Mouse (Mus musculus): ENCODE data around the gene Mipol1.

Gene Mipol1

DNA sequence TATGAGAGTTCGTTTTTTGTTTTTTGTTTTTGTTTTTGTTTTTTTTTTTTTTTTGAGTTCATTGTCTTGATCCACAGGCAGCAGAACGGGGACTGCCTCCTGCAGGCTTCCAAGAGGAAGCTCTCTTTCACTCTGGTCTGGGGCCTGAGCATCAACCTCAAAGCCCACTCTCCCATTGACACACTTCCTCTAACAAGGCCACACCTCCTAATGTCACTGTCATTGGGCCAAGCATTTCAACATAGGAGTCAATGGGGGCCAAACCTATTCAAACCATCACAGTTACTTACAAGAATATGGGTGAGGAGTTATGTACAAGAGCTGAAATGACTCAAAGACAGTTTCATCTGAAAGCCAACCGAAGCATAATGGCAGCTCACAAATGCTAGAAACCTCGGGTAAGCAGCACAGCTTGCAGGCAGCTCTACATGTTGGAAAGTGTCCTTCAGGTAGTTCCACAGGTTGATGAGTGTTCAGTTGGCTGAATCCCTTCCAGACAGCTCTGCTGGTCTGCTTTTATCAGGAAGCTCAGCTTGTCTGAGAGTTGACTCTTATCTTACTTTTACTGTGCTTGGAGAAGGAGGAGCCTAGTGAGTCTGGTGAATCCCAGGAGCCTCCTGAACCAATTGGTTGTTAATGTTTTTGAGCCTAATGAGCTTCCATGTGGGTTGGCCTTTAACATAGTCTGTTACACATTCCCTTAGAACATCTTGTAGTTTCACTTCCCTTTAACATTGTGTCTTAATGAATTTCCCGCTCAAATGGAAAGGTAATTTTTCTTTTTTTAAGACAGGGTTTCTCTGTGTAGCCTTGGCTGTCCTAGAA, 13.7 kb downstream of the Mipol1 start:
- DNase-seq: peak in 1 of 2 experiments; percentile 14

DNA sequence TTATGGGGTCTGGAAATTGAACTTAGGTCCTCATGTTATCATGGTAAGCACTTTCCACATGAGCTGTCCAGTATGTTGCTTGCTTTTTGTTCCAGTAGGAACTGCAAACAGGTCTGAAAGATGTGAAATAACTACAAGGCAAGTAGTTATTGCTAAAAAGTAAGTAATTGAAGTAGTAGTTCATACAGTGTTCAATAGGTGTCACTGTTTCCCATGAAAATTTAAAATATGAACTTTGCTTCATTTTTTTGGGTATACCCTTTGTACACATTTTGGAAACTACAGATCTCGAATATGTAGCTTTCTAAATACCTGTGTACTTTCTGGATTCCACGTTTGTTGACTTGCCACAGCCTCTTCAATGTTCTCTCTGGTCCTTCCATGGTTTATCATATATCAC, 28.3 kb downstream of the Mipol1 start:
- no peak for DNase-seq

DNA sequence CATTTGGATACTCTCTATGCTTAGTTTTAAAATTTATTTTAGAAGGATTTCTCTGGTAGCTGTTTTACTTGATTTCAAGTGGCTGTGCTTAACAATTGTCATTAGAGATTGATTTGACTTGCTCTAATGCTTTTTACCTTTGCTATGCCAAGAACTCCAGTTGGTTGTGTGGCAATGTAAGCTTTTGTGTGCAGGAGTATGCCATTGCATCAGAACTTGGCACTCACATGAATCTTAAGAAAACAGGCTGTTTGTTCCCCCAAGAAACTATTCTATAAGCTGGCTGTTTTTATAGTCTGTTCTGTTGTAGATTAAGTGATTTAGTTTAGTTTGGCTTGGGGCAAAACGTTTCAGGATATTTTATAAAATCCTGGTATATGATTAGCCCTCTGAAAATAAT, 45.2 kb downstream of the Mipol1 start:
- no peak for DNase-seq

DNA sequence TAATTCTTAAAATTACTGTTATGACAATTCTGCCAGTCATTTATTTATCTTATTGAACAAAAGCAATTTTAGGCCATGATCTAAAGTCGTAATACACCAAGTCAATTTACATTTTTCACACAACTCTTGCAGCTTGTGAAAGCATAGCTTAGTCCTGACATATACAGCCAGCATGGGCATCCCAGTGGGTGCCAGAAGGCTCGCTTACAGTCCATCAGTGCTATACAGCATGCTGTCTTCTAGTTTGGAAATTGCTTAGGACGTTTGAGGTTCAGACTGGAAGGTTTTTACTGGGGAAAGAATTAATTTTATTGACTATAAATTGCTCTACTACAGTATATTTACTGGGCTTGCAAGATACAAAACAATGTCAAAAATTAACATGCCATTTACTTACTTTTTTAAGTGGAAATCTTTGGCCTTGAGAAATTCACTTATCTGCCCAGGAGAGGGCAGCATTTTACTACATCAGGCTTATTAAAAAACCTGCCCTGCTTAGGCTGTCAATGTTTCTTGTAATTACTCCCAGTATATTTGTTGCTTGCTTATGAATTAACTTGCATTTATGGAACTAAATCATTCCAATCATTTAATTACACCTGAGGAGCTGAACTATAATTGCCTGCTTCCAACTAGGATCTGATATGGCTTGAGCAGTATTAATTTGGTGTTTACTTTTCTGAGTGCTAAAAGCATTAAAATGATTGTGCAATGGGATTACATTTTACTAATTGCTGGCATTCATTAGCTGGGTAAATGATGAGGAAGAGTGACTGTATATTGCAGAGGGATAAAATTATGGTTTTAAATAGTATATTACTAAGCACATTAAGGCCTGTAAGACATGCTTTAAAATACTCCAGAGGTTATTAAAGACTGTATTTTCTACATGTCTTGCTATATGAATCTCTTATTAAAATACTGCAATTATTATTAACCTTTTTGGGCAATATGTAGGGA, 51.2 kb downstream of the Mipol1 start:
- peak in 1 of 2 experiments; percentile 25 for DNase-seq

GRCm38 (mm10) chr12:57285303-57286059, 55.3 kb downstream of the Mipol1 start:
- DNase-seq: no peak

- DNase-seq: no peak
These were observed 77.1 kb downstream of the Mipol1 start for GRCm38 (mm10) chr12:57307337-57307736.

DNA sequence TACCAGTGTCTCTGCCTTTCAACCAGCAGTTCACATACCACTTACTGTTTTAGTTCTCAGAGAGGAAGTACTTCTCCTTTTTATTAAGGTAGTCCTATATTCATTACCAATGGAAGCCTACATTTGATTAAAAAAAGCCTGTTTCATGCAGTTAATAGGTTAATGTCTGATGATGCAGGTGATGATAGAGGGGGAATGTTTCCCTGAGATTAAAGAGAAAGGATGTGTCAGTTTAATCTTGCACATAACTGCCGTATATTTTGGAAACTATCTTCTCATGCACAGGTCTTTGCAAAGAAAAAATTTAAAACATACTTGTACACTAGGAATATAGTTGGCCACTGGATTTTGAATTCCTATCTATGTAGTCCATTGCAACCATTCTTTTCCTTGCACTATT, 77.5 kb downstream of the Mipol1 start:
- DNase-seq: no peak

- no peak for DNase-seq
These were observed 108.8 kb downstream of the Mipol1 start for GRCm38 (mm10) chr12:57339053-57339452.

- DNase-seq: no peak
These were observed 109.9 kb downstream of the Mipol1 start for GRCm38 (mm10) chr12:57340111-57340510.

DNA sequence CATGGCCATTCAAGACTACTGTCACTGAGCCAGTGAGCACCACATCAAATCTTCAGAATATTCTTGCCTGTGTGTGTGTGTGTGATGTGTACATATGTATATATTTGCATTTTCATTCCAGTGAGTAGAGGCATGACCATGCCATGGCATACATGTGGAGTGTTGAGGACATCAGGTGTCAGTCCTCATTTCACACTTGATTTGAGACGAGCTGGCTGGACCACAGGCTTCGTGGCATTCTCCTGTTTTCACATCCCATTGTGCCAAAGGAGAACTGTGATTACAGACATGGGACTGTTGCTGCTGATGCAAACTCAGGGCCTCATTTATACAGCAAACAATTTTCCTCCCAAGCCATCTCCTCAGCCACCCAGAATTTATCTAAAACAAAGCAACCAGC, 132.5 kb downstream of the Mipol1 start:
- DNase-seq: no peak

DNA sequence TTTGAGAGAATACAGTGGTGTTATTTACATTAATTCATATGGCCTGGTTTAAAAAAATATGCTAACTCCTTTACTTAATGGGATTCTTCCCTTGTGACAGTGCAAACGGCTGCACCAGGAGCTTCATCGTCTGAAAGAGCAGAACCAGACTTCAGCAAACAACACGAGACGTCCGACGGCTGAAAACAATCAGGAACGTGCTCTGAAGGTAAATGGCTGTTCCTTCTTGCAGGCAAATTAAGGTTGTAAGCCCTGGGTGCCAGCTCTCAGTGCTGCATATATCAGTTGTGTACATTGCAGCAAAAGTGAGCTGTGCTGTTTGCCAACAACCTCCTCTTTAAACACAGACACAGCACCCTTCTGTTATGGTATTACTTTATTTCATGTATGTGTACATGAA, 133.8 kb downstream of the Mipol1 start:
- no peak for DNase-seq

DNA sequence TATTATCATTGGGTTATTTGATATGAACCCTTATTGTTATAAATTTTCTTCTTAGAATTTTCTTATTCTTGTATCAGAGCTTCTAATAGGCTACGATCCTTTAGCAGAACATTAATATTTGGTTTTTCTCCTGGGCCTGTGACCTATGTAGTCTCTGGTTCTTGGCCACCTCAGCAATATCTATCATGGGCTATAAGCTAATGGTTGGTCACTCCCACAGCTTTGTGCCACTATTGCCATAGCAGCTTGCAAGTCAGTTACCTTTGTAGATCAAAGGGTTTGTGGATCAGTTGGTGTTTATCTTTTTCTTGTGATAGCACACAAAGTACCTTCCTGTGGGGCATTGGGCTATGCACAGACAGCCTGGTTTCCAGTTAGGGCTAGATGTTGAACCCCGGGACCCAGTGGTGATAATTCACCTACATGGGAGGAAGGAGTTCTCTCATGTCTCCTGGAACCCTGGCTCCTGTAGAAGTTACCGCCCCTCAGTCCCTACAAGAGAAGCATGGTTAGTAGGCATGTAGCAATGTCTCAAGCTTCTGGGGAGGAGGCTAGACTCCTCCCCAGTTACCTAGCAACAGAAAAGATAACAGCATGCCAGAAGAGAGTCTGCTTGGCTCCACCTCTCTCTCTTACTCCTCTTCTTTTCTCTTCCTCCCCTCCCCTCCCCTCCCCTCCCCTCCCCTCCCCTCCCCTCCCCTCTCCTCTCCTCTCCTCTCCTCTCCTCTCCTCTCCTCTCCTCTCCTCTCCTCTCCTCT, 141.7 kb downstream of the Mipol1 start:
- no peak for DNase-seq

- peak in 1 of 2 experiments; percentile 4 for DNase-seq
These were observed 152.6 kb downstream of the Mipol1 start for GRCm38 (mm10) chr12:57382797-57383196.

GRCm38 (mm10) chr12:57387588-57388292, 157.5 kb downstream of the Mipol1 start:
- DNase-seq: no peak

GRCm38 (mm10) chr12:57399547-57399946, 169.3 kb downstream of the Mipol1 start:
- DNase-seq: no peak

DNA sequence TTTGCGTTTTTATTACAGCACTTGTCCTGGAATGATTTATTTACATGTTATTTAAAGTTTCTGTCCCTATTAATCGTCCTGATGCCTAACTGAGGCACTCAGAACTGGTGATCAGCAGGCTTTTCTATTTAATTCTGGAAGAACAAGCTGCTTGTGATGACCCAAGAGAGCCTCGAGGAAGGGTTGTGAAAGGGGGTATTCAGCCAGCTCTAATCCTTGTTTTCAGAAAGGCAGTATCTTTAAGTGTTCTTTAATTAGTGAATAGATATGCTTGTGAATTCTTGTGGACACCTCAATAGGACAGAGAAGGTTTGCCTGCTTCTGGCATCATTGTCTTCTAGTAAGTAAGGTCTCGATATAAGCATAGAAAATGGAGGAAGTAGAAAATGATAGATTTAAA, 170.0 kb downstream of the Mipol1 start:
- DNase-seq: no peak

DNA sequence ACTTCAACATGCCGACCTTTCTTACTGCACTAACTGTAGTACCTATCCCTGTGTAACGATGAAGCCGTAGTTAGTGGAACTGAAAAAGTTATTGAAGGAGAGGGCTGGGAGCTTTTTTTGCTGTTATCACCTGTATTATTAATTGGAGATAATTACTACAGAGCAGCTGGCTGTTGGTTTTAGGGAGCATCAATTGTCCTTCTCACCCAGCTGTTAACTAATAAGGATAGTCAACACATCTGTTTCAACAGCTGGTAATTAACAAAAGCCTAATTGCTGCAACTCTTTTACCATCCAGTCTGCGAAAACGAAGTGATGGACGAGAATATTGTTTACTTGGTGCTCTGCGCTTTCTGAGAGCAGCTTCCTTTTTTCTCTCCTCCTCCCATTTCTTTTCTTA, 170.9 kb downstream of the Mipol1 start:
- no peak for DNase-seq

- DNase-seq: no peak
These were observed 172.1 kb downstream of the Mipol1 start for GRCm38 (mm10) chr12:57402360-57402759.

DNA sequence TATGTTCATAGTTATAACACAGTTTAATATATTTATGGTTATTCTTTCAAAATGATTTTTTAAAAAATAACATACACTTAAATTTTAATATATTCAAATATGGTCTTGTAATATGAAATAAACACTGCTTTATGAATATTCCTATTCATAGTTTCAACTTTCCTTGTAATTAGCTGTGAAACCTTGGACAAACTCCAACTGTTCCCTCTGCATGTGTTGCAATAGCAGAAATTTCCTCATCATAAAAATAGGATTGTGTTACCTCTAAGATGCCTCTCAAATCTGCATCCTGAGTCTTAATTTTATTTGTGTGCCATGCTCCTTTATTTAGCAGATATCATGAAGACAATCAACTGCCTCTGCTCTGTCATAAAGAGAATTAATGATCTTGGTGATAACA, 179.7 kb downstream of the Mipol1 start:
- DNase-seq: no peak

DNA sequence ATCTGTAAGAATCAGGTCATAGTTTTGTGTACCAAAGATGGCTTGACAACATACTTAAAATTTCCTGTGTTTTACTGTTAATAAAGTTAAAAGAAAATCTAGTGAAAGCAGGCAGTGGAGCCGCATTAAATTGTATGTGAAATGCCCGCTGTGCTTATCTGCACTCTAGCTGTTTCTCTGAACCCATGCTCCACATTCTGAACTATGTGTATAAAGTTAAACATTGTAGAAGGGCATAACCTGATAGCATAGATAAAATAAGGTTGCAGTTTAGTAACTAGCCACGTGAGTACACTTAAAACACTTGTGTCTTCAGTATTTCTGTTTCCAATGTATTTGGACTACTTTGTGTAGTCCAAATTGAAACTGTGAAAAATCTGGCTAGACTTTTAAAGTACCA, 183.6 kb downstream of the Mipol1 start:
- no peak for DNase-seq

GRCm38 (mm10) chr12:57424902-57425301, 194.7 kb downstream of the Mipol1 start:
- no peak for DNase-seq

- no peak for DNase-seq
These were observed 198.0 kb downstream of the Mipol1 start for GRCm38 (mm10) chr12:57428243-57428642.

Data from lung, postnatal 4 days (tissue).